Mouse (Mus musculus): ENCODE results near the gene Olfr307.
"Not testable (repeated sequence)": the region's sequence is repeated elsewhere in the genome, so short reads cannot be mapped to it uniquely, and the experiment has no call there.

The Olfr307 gene

DNA sequence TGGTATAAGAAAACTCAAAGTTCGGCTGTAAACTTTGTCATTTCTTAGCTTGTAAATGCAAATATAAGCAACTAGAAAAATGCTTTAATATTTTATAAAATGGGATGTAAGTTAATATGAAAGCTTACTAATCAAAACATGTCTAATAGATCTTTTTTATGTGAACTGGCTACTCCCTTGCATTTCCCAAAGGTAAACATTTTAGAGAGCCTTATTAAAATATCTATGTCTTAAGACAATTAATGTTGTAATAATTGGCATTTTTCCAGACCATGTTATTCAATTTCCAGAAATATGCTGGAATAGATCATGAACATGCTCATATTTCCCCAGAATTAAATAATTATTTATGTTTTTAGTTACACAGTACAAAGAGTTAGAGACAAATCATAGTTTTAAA lies at the start of gene Olfr307:
Gene Olfr307 (minus strand): TSS at position 101 of the 400 bp plus-strand sequence.
- no peak for DNase-seq

DNA sequence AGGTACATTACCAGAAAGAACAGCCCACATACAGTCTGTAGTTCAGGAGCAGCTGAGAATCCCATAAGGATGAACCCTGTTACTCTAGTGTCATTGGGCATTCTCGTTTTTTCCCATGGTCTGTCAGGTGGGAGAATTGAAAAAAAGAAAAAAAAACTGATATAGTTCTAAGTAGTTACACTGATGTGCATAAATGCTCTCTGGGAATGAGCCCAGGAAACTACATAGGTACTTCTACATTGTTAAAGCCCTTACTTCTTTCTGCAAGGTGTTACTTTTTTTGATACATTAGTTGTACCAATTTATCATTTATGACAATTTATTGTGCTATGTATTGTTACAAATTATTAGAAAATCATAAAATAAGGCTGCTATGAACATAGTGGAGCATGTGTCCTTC lies 49.2 kb upstream of the Olfr307 start, which contains the start of gene Olfr304:
Gene Olfr304 (minus strand): TSS at position 101 of the 400 bp plus-strand sequence.
- no peak for DNase-seq

- DNase-seq: no peak
Measured at GRCm38 (mm10) chr7:86385769-86386168, 48.4 kb upstream of the Olfr307 start.

- DNase-seq: no peak
Measured at GRCm38 (mm10) chr7:86366828-86367227, 29.4 kb upstream of the Olfr307 start, which contains the start of gene Olfr305. Gene Olfr305 (minus strand): TSS chr7:86366928.

DNA sequence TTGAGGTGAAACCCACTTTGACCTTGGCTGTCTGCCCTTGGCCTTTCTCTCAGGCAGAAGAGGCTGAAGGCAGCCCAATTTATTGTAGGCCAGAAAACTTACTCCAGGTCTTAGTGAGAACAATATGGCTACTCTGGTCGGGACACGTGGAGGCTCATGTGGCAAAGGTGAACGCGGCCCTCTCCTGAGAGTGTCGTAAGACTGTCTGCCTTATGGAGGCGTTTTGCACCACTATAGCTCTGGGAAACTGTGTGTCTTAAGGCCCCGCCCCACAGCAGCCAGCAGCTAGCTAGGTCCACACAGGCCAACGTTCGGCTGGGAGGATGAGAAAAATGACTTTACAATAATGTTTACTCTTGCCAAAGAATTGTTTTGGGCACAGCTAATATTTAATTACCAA lies 8.9 kb upstream of the Olfr307 start:
- DNase-seq: not testable (repeated sequence)

GRCm38 (mm10) chr7:86344253-86344652 lies 6.9 kb upstream of the Olfr307 start:
- no peak for DNase-seq

- DNase-seq: no peak
Measured at GRCm38 (mm10) chr7:86342881-86343565, 5.6 kb upstream of the Olfr307 start.

- no peak for DNase-seq
Measured at GRCm38 (mm10) chr7:86325530-86325929, 11.9 kb downstream of the Olfr307 start, which contains the start of gene Olfr308. Gene Olfr308 (minus strand): TSS chr7:86325630.

GRCm38 (mm10) chr7:86321323-86321722 lies 16.1 kb downstream of the Olfr307 start:
- no peak for DNase-seq

DNA sequence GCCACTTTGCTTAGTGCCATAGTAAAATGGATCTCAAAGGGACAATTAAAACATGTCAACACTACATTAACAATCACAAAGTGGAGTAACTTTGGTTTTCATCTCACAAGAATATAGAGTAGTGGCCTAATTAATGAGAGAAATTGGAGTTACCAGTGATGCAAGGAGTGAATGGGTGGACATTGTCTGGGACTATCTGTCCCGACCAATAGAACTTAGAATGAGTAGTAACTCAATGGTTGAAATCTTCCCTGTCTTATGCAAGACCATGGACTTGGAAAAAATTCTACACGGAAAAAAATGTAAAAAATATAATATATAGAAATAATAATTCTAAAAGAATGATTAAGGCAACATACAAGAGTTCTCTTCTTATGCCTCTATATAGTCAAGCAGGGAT lies 23.8 kb downstream of the Olfr307 start, which contains the start of gene Olfr309:
Gene Olfr309 (minus strand): TSS at position 101 of the 400 bp plus-strand sequence.
- DNase-seq: no peak

Data from lung, adult 18-20 months (tissue).